Mouse (Mus musculus): ENCODE measurements around the gene Tmem206.

The Tmem206 gene

DNA sequence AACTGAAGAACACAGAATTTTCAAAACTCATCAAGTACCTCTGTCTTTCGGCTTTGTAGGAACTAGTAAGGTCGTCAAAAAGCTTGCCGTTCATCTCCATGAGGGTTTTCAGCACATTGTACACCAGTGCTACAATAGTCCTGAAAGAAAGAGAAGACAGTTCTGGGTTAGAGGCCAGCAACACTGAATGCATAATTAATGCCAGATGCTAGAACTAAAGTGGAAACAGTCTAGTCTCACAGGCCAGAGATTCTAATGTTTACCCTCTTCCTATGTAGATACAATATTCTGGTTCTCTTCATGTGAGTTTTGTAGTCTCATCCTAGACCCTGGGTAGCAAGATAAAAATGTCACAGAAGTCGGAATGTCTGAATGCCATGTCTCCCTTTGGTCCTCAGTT lies 28.1 kb downstream of the Tmem206 start:
- DNase-seq = no peak

DNA sequence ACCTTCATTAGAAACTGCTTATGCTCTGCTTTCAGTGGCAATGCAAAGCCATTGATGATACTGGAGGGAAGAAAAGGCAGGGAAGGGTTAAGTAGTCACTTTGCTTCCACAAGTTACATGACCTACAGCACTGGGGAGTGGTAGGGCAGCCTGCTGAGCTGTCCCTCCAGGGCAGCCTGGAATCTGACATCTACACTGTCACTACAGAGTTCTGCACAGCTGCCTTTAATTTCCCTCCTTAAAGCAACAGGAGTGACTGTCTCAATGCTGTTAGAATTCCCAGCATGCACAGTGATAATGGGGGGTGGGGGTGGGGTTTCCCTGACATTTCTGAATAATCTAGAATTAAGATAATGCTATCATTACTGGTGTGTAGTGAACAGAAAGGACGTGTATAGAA lies 31.2 kb downstream of the Tmem206 start:
- no peak for DNase-seq

DNA sequence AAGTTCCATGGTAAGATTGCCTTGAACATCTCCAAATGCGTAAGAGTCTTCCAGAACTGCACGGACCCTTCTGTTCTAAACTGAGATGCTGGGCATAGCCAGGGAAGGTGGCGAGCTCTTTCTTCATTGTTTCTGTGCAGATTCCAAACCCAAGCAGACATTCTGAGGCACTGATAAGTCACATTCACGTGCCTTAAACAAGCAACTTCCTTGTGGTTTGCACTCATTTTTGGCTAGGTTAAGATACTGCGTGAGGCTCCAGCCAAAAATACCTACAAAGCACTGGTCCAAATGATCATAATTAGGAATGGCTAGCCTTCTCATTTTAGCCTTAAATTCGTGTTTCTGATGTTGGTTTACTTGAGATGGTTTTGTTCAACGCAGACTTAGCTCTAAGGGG lies 33.8 kb downstream of the Tmem206 start:
- DNase-seq = no peak

DNA sequence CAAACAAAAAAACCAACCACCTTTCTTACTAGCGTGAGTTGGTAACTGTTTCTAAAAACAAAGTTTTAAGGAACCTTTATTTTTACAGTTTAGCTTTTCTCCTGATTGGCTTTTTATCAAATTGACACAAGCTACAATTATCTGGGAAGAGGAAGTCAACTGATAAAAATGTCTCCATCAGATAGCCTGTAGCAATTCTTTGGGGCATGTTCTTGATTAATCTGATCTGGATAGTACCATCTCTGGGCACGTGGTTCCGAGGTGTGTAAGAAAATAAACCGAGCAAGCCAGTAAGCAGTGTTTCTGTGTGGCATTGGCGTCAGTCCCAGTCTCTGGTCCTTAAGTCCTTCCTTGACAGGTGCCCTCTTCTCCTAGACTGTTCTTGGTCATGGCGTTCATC lies 36.7 kb downstream of the Tmem206 start:
- no peak for DNase-seq

DNA sequence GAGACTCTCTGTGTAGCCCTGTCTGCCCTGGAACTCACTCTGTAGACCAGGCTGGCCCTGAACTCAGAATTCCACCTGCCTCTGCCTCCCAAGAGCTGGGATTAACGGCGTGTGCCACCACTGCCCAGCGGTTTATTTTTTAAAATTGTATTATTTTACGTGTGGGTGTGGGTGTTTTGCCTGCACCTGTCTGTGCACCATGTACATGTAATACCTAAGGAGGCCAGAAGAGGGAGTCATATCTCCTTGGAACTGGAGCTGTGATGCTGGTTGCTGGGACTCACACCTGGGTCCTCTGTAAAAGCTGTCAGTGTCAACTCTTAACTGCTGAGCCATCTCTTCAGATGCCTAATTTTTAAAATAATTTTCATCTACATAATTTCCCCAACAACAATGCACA lies 38.8 kb downstream of the Tmem206 start:
- peak; percentile 41 for DNase-seq

DNA sequence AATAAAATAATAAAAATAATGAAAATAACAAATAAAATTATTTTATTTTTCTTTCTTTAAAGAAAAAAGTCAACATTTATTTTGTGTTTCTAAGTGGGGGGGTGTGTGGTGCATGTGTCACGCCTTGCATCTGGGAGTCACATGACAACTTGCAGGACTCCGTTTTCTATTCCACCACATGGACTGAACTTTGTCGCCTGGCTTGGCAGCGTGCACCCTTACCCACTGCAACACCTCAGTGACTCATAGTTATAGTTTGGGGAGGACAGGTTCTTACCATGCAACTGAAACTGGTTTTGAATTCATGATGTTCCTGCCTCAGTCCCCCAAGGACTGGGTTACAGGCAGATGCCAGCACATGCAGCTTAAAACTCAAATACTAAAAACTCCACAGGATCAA lies 42.5 kb downstream of the Tmem206 start:
- no peak for DNase-seq

DNA sequence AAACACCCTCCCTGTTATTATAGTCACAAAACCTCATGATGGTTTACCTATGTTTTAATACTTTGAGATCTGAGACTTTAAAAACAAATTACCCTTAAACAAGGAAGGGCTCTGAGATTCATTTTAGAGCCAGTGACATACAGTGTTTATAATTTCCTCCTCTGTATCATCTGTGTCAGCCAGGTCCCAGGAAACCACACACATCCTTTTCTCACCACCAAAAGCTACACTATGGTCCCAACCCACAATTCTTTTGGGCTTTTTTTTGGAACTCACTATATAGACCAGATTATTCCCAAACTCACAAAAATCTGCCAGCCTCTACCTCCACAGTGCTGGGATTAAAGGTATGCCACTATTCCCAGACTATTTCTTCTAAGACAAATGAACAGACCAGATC lies 43.4 kb downstream of the Tmem206 start:
- DNase-seq = no peak

DNA sequence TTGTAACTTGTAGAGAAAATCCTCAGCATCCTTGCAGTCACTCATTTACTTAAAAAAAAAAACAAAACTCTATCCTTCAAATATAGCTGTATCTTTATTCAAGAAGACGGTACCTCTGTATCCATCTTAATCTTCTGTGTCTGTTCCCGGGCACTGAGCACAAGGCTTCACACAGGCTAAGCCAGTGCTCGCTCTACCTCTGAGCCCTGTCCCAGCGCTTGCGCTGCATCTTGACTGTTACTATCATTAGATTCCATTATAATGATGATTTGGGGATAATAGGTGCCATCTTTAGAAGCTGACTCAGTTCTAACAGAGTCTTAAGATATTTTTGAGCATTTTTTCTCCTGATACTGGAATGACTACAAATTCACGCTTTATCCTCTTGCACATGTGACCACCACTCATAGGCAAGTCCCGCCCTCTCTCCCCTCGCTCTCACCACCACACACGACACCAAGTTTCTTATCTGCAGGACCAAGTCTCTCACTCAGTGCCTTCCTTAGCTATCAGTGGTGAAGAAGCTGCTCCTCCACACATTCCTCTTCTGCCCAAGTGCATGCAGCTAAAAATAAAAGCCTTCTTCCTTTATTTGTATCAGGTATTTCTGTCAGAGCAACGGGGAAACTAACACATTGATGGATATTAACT lies 49.4 kb downstream of the Tmem206 start:
- no peak for DNase-seq

DNA sequence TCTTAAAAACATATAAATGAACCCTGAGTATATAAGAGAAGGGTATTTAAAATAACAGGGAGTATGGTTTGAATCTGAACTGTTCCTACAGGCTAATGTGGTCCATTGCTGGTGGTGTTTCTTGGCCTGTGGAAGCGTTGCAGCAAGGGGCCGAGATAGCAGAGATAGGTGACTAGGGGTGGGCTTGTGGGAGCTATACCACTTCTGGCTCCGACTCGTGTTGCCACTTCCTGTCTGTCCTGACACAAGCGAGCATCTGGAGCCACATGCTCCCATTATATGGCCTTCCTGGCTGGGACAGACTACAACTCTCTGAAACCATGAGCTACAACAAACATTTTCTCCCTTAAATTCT lies 49.9 kb downstream of the Tmem206 start:
- no peak for DNase-seq

DNA sequence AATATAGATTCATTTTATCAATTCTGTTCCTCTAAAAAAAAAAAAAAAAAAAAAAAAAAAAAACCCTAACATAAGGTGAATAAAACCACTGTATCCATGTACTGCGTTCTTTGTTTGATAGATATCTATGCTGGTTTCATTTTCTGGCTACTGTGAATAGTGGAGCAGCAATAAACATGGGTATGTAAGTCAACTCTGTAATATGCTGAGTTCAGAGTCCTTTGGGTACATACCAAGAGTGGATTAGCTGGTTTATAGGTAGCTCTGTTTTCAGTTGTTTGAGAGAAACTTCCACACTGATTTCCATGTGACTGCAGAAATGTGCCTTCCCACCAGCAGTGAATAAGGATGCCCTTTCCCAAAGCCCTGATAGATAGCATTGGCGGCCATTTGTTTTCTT lies 52.4 kb downstream of the Tmem206 start:
- DNase-seq = no peak

DNA sequence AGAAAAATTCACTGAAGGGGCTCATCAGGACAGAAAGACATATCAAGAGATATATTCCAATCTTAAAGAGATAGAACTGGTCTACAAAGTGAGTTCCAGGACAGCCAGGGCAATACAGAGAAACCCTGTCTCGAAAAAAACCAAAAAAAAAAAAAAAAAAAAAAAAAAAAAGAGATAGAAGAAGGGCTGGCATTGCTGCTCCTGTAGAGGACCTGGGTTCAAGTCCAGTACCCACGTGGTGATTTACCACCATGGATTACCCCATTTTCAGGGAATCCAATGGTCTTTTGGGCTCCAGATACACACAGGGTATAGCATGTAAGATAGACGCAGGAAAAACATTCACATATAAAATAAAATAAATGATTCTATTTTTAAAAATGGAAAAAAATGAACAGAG lies 55.1 kb downstream of the Tmem206 start:
- no peak for DNase-seq

DNA sequence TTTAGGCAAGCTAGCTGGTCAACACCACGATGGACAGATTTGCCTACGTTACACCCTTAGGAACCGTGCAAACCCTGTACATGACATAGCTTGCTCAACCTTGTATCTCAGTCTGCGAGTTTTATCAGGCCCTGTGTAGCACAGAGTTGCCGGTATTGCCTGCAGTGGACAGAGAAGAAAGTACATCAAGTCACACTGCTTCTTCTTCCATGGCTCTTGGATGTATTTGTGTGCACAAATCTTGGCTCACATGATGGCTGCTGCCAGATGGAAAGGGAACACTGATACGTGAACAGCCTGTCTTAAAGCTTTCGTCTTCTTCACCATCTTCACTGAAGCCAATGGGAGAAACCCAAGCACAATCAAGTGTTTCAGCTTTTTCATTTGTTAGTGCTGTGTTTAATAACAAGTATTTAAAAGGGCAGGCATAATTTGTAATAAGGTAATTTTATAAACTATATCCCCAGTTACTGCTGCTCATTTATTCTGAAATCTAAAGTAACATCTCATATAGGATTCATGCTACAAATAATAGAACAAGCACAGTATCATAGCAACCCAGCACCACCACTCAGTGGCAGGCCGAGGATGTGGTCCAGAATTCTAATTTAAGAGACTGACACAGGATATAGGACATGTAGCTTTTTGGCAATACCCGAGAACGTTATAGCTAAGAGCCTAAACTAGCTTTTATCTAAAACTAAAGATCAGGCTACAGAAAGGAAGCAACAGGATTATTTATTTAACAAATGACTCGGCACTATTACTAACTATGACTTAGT lies 56.4 kb downstream of the Tmem206 start:
- DNase-seq = no peak

DNA sequence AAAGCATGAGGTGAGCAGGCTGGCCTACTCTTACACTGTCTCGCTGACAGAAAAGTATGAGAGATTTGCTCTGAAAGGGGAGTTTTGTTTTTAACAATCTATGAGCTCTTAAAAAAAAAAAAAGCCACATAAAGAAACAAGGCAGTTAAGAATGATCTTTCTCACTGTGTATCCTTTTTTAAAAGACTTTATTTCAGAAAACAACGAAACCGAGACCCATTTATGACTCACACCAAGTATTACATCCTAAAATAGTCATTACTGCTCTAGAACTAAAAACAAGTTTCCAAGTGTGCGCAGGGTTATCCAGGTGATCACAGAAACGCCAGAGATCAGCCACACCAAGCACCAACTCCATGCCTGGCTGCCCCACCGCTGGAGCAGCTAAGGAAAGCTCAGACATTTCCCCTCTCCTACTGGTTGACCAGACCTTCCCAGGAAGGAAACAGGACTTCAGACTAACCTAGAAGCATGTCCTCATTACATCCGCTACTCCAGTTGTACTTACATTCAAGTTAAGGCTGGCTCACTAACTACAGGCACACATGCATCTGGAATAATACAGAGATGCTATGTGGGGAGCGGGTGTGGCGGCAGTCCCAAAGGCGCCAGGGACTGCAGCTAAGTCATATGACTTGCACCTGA lies 59.2 kb downstream of the Tmem206 start:
- no peak for DNase-seq

DNA sequence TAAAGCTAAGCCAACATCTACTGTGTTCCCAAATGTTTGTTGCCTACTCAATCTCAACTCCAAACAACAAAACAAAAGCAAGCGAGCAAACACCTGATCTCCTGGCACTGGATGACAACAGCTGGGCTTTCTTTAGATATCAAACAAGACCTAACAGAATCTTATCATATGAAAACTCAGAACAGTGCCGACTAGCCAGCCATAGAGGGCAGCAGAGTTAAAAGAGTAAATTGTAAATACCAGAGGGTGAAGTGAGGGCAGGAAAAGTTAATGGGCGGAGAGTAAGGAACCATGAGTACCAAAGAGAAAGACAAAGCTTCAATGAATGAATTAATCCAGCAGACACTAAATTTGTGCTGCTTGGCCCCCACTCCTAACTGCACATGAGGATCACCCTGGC lies 65.6 kb downstream of the Tmem206 start:
- peak; percentile 67 for DNase-seq

DNA sequence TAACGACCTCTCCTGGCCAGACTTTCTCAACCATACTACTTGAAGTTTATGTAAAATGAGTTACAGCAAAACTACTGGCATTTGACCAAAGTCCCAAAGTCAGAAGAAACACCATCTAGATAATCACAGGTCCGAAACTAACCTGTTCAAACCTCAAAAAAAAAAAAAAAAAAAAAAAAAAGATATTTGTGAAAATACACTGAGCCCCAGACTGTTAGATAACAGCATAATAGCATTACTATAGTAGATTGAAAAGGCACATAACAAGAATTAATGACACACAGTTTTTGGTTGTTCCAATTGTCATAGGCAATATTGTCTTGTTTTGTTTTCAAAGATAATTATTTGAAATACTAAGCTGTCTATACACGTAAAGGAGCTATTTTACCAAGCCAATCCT lies 67.8 kb downstream of the Tmem206 start:
- DNase-seq = no peak

DNA sequence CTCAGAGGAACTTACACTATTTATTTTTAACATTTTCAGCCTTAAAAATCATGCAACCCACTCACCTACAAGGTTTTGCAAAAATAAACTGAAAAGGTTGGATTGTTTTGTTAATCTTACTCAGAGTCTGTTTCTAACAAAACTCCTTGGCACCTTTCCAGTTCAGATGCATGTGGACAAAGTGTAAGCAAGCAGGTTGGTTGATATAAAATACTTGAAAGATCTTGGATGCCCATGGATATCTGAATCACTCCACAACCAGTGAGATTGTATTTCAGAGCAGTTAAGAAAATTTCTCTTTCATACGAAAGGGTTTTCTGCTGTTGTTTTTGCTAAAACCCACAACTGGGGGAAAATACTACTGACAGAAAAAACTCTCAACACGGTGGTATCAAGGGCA lies 68.4 kb downstream of the Tmem206 start:
- DNase-seq = no peak

DNA sequence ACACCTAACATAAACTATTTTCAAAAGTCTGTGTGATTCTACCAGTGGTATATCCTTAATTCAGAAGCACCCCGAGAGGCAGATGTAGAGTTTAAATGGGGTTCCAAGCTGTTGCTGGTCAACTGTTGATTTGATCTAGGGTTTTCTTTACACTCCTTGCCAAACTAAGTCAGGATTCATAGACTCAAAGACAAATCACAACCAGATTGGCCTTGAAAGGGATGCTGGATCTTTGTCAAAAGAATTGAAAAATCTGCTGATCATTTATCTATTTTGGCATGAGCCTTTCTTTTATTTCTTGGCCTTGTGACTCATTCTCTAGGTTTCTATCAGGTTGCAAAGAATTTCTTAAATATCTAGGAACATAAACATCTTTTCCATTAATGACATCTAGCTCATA lies 69.5 kb downstream of the Tmem206 start:
- no peak for DNase-seq

DNA sequence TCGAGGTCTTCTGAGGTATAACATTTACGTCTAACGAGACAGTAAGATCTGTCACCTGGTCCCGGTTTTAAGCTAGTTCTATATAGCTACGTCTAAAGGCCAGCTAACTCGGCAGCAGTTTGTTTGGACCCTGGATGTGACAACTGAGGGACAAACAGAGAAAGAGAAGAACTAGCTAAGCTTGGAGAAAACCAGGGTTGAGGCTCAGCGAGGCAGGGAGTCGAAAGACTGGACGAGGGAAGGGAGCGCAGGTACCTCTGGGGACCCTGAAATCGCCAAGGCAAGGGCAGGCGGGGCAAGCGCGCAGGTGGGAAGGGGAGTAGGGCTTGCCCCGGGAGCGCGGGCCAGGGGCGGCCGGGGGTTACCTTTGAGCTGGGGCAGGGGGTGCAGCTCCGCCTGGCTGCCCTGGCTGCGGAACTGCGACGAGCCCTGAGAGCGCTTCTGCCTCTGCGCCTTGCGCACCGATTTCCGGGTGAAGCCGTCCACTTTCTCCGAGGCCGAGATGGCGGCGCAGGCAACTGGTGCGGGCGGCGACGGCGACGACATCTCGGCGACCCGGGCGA lies 70.2 kb downstream of the Tmem206 start:
- DNase-seq = peak; percentile 85

DNA sequence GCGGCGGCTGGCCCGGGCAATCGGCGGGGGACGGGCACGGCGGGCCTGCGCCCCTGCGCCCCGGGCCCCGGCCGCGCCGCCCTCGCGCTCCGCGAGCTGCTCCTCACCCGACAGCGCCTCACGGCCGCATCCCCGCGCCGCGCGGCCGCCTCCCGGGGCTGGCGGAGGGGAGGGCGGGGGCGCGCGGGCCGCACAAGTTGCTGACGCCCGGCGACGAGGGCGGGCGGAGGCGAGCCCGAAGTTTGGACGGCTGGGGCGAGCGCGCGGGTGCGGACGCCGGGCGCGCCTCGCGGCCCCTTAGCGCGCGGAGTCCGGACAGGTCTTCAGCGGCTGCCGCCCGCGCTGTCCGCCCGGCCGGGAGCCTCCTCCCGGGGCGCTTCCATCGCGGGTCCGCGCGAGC lies 70.7 kb downstream of the Tmem206 start:
- DNase-seq = no peak

DNA sequence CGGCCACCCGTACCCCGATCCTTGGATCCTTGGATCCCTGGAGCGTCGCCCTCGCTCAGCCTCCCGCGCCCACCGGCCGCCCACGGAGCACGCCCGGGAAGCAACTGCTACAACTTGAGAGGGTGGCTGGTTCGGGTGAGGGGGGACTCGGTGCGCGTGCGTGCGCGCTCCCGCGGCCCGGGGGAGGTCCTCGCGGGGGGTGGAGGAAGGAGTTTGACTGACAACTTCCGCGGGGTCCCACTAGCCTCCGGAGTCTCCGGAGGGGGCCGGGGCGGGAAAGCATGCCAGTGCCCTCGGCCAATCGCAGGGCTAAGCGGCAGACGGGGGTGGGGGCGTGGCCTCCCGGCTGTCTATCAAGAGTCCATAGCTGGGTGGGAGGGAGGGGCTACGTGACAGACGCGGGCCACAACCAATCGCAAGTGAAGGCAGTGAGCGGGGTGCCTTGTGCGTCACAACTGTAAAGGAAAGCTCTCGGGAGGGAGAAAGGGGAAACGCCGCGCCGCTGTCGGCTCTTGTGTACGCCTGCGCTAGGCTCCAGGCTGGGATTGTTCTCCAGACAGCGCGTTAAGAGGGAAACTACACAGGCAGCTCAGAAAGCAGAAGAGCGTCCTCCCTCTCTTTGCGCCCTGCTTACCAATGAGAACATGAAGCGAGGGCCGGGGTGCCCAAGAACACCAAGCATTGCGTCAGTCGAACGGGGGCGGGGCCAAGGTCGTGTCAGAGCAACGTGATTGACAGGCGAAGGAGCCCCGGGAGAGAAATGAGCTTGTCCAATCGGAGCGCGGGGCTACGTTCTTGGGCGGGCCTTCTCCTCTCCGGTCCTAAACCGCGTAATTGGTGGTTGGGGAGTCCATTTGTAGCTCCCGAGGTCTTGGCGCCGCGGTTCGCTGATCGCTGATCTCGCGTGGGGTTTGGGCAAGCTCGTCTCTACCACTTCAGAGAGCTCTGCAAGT lies 71.5 kb downstream of the Tmem206 start:
- peak; percentile 100 for DNase-seq
